Mouse (Mus musculus) embryonic fibroblast, embryonic 13.5 days (primary cell): Measurements from ENCODE around the gene 2610042L04Rik. TPM values are rescaled to one million over a fixed set of nuclear protein-coding genes. Genes with fewer than 3 reads are reported as not detected.
"Not testable (repeated sequence)": the region's sequence is repeated elsewhere in the genome, so short reads cannot be mapped to it uniquely, and the experiment has no call there.

Experiments used
- H3K27ac ChIP-seq: 2 replicates; pipeline ENCODE4 v1.5.1; 2012; ENCODE audit warnings: low read length, control low read depth, inconsistent platforms; ENCODE audit not compliant: insufficient read depth
- H3K4me1 ChIP-seq: 2 replicates; pipeline ENCODE4 v1.6.1; 2011; ENCODE audit warnings: low read length; ENCODE audit not compliant: control insufficient read depth, insufficient read depth
- H3K4me3 ChIP-seq: 2 replicates; pipeline ENCODE4 v1.5.1; 2011; ENCODE audit warnings: mild to moderate bottlenecking, control low read depth, low read length; ENCODE audit not compliant: insufficient read depth
- polyA plus RNA-seq: library from polyadenylated mRNA; stranded (reverse); fragments of >200 nt; gene quantifications from 2 replicates; pipeline ENCODE4 v1.2.4, GENCODE M21; 2011; ENCODE audit warnings: low read depth; ENCODE audit not compliant: missing spikeins, insufficient read length

The 2610042L04Rik gene
- polyA plus RNA-seq: 0.27 and 0.32 TPM in 2 replicates

GRCm38 (mm10) chr14:4334476-4335080 lies at the start of gene 2610042L04Rik:
2610042L04Rik (plus strand) TSS chr14:4334763.
- not testable (repeated sequence) for H3K27ac ChIP-seq, H3K4me3 ChIP-seq, H3K4me1 ChIP-seq

GRCm38 (mm10) chr14:4316983-4317382 lies 17.6 kb upstream of the 2610042L04Rik start, which contains the start of gene Gm3149:
Gm3149 (plus strand) TSS chr14:4317283.
- H3K4me3 ChIP-seq, H3K27ac ChIP-seq, H3K4me1 ChIP-seq: not testable (repeated sequence)

GRCm38 (mm10) chr14:4335506-4335905 lies 943 bp downstream of the 2610042L04Rik start:
- H3K4me1 ChIP-seq, H3K27ac ChIP-seq, H3K4me3 ChIP-seq: not testable (repeated sequence)

- H3K4me3 ChIP-seq, H3K4me1 ChIP-seq, H3K27ac ChIP-seq: not testable (repeated sequence)
Measured at GRCm38 (mm10) chr14:4368991-4369390, 34.4 kb downstream of the 2610042L04Rik start.

- H3K27ac ChIP-seq, H3K4me1 ChIP-seq, H3K4me3 ChIP-seq: not testable (repeated sequence)
Measured at GRCm38 (mm10) chr14:4369691-4370090, 35.1 kb downstream of the 2610042L04Rik start.

GRCm38 (mm10) chr14:4377871-4378270 lies 43.3 kb downstream of the 2610042L04Rik start:
- not testable (repeated sequence) for H3K4me3 ChIP-seq, H3K27ac ChIP-seq, H3K4me1 ChIP-seq

- not testable (repeated sequence) for H3K4me3 ChIP-seq, H3K4me1 ChIP-seq, H3K27ac ChIP-seq
Measured at GRCm38 (mm10) chr14:4385606-4386005, 51.0 kb downstream of the 2610042L04Rik start.

- not testable (repeated sequence) for H3K4me1 ChIP-seq, H3K4me3 ChIP-seq, H3K27ac ChIP-seq
Measured at GRCm38 (mm10) chr14:4392841-4393530, 58.4 kb downstream of the 2610042L04Rik start.

- not testable (repeated sequence) for H3K4me3 ChIP-seq, H3K4me1 ChIP-seq
Measured at GRCm38 (mm10) chr14:4397226-4397625, 62.7 kb downstream of the 2610042L04Rik start, which contains the start of gene Gm3159. Gm3159 (plus strand) TSS chr14:4397526.

GRCm38 (mm10) chr14:4398624-4399023 lies 64.1 kb downstream of the 2610042L04Rik start:
- not testable (repeated sequence) for H3K4me3 ChIP-seq, H3K4me1 ChIP-seq, H3K27ac ChIP-seq

More at GRCm38 (mm10) chr14:4397226-4397625, 62.7 kb downstream of the 2610042L04Rik start, which contains the start of gene Gm3159:
- not testable (repeated sequence) for H3K27ac ChIP-seq

- not testable (repeated sequence) for H3K27ac ChIP-seq, H3K4me1 ChIP-seq, H3K4me3 ChIP-seq
Measured at GRCm38 (mm10) chr14:4400115-4400789, 65.7 kb downstream of the 2610042L04Rik start.

GRCm38 (mm10) chr14:4401245-4401644 lies 66.7 kb downstream of the 2610042L04Rik start:
- not testable (repeated sequence) for H3K4me3 ChIP-seq, H3K4me1 ChIP-seq, H3K27ac ChIP-seq

- H3K4me1 ChIP-seq, H3K4me3 ChIP-seq, H3K27ac ChIP-seq: not testable (repeated sequence)
Measured at GRCm38 (mm10) chr14:4403840-4404239, 69.3 kb downstream of the 2610042L04Rik start.
